Mouse (Mus musculus): ENCODE measurements around the gene Abhd17a. TPM values are rescaled to one million over a fixed set of nuclear protein-coding genes. Genes with fewer than 3 reads are reported as not detected.
"Not testable (repeated sequence)": the region's sequence is repeated elsewhere in the genome, so short reads cannot be mapped to it uniquely, and the experiment has no call there.

Gene Abhd17a
- total and polyA plus RNA-seq, 3 experiments: 37.2 to 49.1 (median 48.0) TPM

DNA sequence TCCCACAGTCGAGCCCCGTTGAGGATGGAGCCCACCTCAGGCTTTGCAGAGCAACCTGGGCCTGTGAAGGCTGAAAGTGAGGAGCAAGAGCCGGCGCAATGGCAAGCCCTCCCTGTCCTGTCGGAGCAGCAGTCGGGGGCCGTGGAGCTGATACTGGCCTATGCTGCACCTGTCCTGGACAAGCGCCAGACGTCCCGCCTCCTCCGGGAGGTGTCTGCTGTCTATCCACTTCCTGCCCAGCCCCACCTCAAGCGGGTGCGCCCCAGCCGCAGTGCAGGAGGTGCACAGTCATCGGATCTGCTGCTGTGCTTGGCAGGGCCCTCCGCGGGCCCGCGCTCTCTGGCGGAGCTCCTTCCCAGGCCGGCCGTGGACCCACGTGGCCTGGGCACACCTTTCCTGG lies 16.2 kb upstream of the Abhd17a start:
- TF ChIP-seq ELF1 (IDR thresholded peaks at IDR 0.05; ENCODE audit: low read depth, low read length) (no peak), RAD21 (IDR thresholded peaks at IDR 0.05; ENCODE audit: low read depth, low read length) (no peak), JUND (conservative IDR thresholded peaks at IDR 0.05; ENCODE audit: low read depth, low read length) (no peak), SIN3A (IDR thresholded peaks at IDR 0.05; ENCODE audit: low read length) (no peak), E2F4 (IDR thresholded peaks at IDR 0.05; ENCODE audit: insufficient replicate concordance, low read depth, low read length) (no peak), MEF2A (IDR thresholded peaks at IDR 0.05; ENCODE audit: borderline replicate concordance, low read depth, low read length) (no peak), ZKSCAN1 (IDR thresholded peaks at IDR 0.05; ENCODE audit: borderline replicate concordance, low read depth, low read length) (no peak), EP300 (IDR thresholded peaks at IDR 0.05; ENCODE audit: low read length) (no peak), POLR2A (IDR thresholded peaks at IDR 0.05; ENCODE audit: low read depth, low read length) (no peak), TCF12 (IDR thresholded peaks at IDR 0.05; ENCODE audit: low read depth, low read length) (no peak), MXI1 (IDR thresholded peaks at IDR 0.05; ENCODE audit: low read depth, low read length) (no peak), MAZ (IDR thresholded peaks at IDR 0.05; ENCODE audit: low read depth, low read length) (no peak), MAX (IDR thresholded peaks at IDR 0.05; ENCODE audit: low read length) (no peak), NELFE (IDR thresholded peaks at IDR 0.05; ENCODE audit: low read depth, low read length) (no peak), PAX5 (IDR thresholded peaks at IDR 0.05; ENCODE audit: low read length) (no peak)
- Histone ChIP-seq H3K4me3 (replicated peaks in 1 of 3; ENCODE audit: low read depth in 2 of 3, low read length in 2 of 3, poor library complexity in 1 of 3) (no peak overlapping the region), H3K9ac (ENCODE audit: insufficient read depth, low read depth) (no peak overlapping the region), H3K79me2 (replicated peaks; ENCODE audit: control insufficient read depth, extremely low read depth, insufficient read depth, poor library complexity, severe bottlenecking) (peaks cover 35% of the 10 kb centered on the region), H3K4me1 (ENCODE audit: control insufficient read depth in 1 of 2, insufficient read depth in 2 of 2) (peaks cover 22 to 59% of the 10 kb centered on the region in 2 experiments), H3K9me3 (replicated peaks; ENCODE audit: low read length) (no peaks in the 10 kb centered on the region), H3K27me3 (replicated peaks) (no peaks in the 10 kb centered on the region), H3K36me3 (replicated peaks in 1 of 2; ENCODE audit: control insufficient read depth in 1 of 2, insufficient read depth in 1 of 2, low read length in 1 of 2) (peaks cover 44 to 69% of the 10 kb centered on the region in 2 experiments), H3K27ac (ENCODE audit: insufficient read depth, low read depth) (no peak overlapping the region), H3K4me2 (ENCODE audit: insufficient read depth, low read depth, poor library complexity, severe bottlenecking) (no peak overlapping the region)
- DNase-seq (ENCODE audit: extremely low read depth): no peak
- in situ Hi-C loops (cut with MboI; ENCODE audit: low pct_ligation_motif_present, low pct_unique_long_range_greater_than_20kb, low sequenced_read_pairs): no loop called here
- dilution Hi-C loops (cut with MboI; ENCODE audit: extremely low pct_ligation_motif_present, extremely low pct_unique_long_range_greater_than_20kb, low sequenced_read_pairs): no loop called here

DNA sequence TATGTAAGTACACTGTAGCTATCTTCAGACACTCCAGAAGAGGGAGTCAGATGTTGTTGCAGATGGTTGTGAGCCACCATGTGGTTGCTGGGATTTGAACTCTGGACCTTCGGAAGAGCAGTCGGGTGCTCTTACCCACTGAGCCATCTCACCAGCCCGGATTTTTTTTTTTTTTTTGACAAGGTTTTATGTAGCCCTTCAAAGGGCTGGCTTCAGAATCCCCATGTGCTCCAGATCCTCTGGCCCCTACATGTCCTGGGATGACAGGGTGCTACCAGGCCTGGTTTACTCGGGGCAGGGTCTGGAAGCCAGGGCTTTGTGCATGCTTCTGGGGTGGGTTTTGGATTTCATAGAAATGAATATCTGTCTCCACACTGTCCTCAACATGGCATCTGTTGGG lies 15.6 kb upstream of the Abhd17a start, which contains the start of gene Gm49322:
Gm49322 (plus strand) TSS at position 301 of the 400 bp plus-strand sequence.
- Histone ChIP-seq H3K4me1 (ENCODE audit: control insufficient read depth in 1 of 2, insufficient read depth in 2 of 2) (peaks cover 19 to 53% of the 10 kb centered on the region in 2 experiments), H3K36me3 (replicated peaks in 1 of 2; ENCODE audit: control insufficient read depth in 1 of 2, insufficient read depth in 1 of 2, low read length in 1 of 2) (peaks cover 44 to 63% of the 10 kb centered on the region in 2 experiments), H3K79me2 (replicated peaks; ENCODE audit: control insufficient read depth, extremely low read depth, insufficient read depth, poor library complexity, severe bottlenecking) (peaks cover 35% of the 10 kb centered on the region)
- DNase-seq (ENCODE audit: extremely low read depth); H3K9me3 ChIP-seq (replicated peaks; ENCODE audit: low read length); H3K4me3 ChIP-seq (replicated peaks in 1 of 3; ENCODE audit: low read depth in 2 of 3, low read length in 2 of 3, poor library complexity in 1 of 3); H3K4me2 ChIP-seq (ENCODE audit: insufficient read depth, low read depth, poor library complexity, severe bottlenecking); H3K27ac ChIP-seq (ENCODE audit: insufficient read depth, low read depth); in situ Hi-C loops (cut with MboI; ENCODE audit: low pct_ligation_motif_present, low pct_unique_long_range_greater_than_20kb, low sequenced_read_pairs); H3K27me3 ChIP-seq (replicated peaks); H3K9ac ChIP-seq (ENCODE audit: insufficient read depth, low read depth); dilution Hi-C loops (cut with MboI; ENCODE audit: extremely low pct_ligation_motif_present, extremely low pct_unique_long_range_greater_than_20kb, low sequenced_read_pairs): not testable (repeated sequence)

DNA sequence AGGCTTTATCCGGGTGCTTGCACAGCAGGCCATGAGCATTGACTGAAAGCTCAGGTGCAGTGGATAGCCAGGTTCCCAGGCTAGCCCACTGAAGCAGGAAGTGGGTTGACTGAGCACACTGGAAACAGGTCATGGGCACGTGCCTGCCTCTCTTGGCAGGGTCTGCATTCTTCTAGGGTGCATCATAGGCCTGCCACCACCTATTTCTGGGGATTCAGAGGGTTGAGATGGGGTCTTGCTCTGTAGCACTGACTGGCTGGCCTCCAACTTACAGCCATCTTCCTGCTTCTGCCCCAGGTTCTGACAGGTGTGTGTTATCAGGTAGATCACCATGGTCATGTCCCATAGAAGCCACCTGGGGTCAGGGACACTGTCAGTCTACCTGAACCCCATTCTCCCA lies 14.8 kb upstream of the Abhd17a start:
- Histone ChIP-seq H3K27me3 (replicated peaks) (no peaks in the 10 kb centered on the region), H3K9ac (ENCODE audit: insufficient read depth, low read depth) (no peak overlapping the region), H3K9me3 (replicated peaks; ENCODE audit: low read length) (no peaks in the 10 kb centered on the region), H3K4me3 (replicated peaks in 1 of 3; ENCODE audit: low read depth in 2 of 3, low read length in 2 of 3, poor library complexity in 1 of 3) (no peak overlapping the region), H3K4me1 (ENCODE audit: control insufficient read depth in 1 of 2, insufficient read depth in 2 of 2) (peaks cover 17 to 46% of the 10 kb centered on the region in 2 experiments), H3K36me3 (replicated peaks in 1 of 2; ENCODE audit: control insufficient read depth in 1 of 2, insufficient read depth in 1 of 2, low read length in 1 of 2) (peaks cover 43 to 56% of the 10 kb centered on the region in 2 experiments), H3K79me2 (replicated peaks; ENCODE audit: control insufficient read depth, extremely low read depth, insufficient read depth, poor library complexity, severe bottlenecking) (peaks cover 35% of the 10 kb centered on the region), H3K4me2 (ENCODE audit: insufficient read depth, low read depth, poor library complexity, severe bottlenecking) (no peak overlapping the region), H3K27ac (ENCODE audit: insufficient read depth, low read depth) (no peak overlapping the region)
- dilution Hi-C loops (cut with MboI; ENCODE audit: extremely low pct_ligation_motif_present, extremely low pct_unique_long_range_greater_than_20kb, low sequenced_read_pairs): no loop called here
- DNase-seq (ENCODE audit: extremely low read depth): no peak
- no peak for TF ChIP-seq ELF1 (IDR thresholded peaks at IDR 0.05; ENCODE audit: low read depth, low read length)
- TF ChIP-seq MYC (IDR thresholded peaks at IDR 0.05; ENCODE audit: low read depth, low read length): no peak
- no peak for TF ChIP-seq CHD2 (IDR thresholded peaks at IDR 0.05; ENCODE audit: low read length)
- no peak for TF ChIP-seq SIN3A (IDR thresholded peaks at IDR 0.05; ENCODE audit: low read length)
- in situ Hi-C loops (cut with MboI; ENCODE audit: low pct_ligation_motif_present, low pct_unique_long_range_greater_than_20kb, low sequenced_read_pairs): no loop called here

Data from CH12.LX (cell line).